Mouse (Mus musculus) lung, adult 2 months (tissue): ENCODE results near the gene Rnasel.

Experiments
- CTCF ChIP-seq: fragments of 200-500 bp; IDR thresholded peaks from 2 replicates; pipeline ENCODE4 v1.5.1; 2011; ENCODE audit warnings: mild to moderate bottlenecking, low read length, control low read depth; ENCODE audit not compliant: insufficient read depth
- POLR2A ChIP-seq: fragments of 200-500 bp; IDR thresholded peaks from 2 replicates; pipeline ENCODE4 v1.6.1; 2011; ENCODE audit warnings: low read depth, mild to moderate bottlenecking, control low read depth, low read length, borderline replicate concordance; ENCODE audit errors: extremely low read depth

GRCm38 (mm10) chr1:153776257-153776656, 27.0 kb downstream of the Rnasel start:
- TF ChIP-seq CTCF (no peak), POLR2A (no peak)
